Mouse (Mus musculus): ENCODE measurements around the gene Stx4a. TPM values are rescaled to one million over a fixed set of nuclear protein-coding genes. Genes with fewer than 3 reads are reported as not detected.
A peak's percentile ranks its signal among the peaks of the same experiment; 100 is the strongest.

Gene Stx4a
- polyA plus RNA-seq, 1 experiment from 2014 or later, result 22.2 TPM

GRCm38 (mm10) chr7:127875627-127876001, 51.5 kb downstream of the Stx4a start:
- WGBS, result under 1% methylated on average over 43 of the region's 43 CpGs
- peak; percentile 94 for ATAC-seq
- H3K4me3 ChIP-seq (replicated peaks; ENCODE audit: low read length), result peak overlapping the region; percentile 93
- H3K4me2 ChIP-seq (ENCODE audit: low read length), result peak overlapping the region; percentile 63
- H3K4me1 ChIP-seq (replicated peaks; ENCODE audit: control insufficient read depth, insufficient read depth, low read length), result peaks cover 27% of the 10 kb centered on the region
- no peaks in the 10 kb centered on the region for H3K27me3 ChIP-seq (replicated peaks; ENCODE audit: control insufficient read depth, insufficient read depth, low read length)
- H3K9me3 ChIP-seq (ENCODE audit: control insufficient read depth, low read length), result no peaks in the 10 kb centered on the region
- H3K27ac ChIP-seq (ENCODE audit: low read length), result peak overlapping the region; percentile 100
- peak overlapping the region; percentile 100 for H3K9ac ChIP-seq (replicated peaks; ENCODE audit: low read depth, low read length)
- peaks cover 18% of the 10 kb centered on the region for H3K36me3 ChIP-seq (ENCODE audit: control insufficient read depth, insufficient read depth)

- Histone ChIP-seq H3K36me3 (ENCODE audit: control insufficient read depth, insufficient read depth) (peaks cover 23% of the 10 kb centered on the region), H3K4me3 (replicated peaks; ENCODE audit: low read length) (peak within 1 kb of the TSS; percentile 93), H3K9me3 (ENCODE audit: control insufficient read depth, low read length) (no peaks in the 10 kb centered on the region), H3K4me2 (ENCODE audit: low read length) (peak within 1 kb of the TSS; percentile 70), H3K27ac (ENCODE audit: low read length) (peak within 1 kb of the TSS; percentile 100), H3K4me1 (replicated peaks; ENCODE audit: control insufficient read depth, insufficient read depth, low read length) (peaks cover 27% of the 10 kb centered on the region), H3K27me3 (replicated peaks; ENCODE audit: control insufficient read depth, insufficient read depth, low read length) (no peaks in the 10 kb centered on the region), H3K9ac (replicated peaks; ENCODE audit: low read depth, low read length) (peak within 1 kb of the TSS; percentile 100)
- under 1% methylated on average over 41 of the region's 41 CpGs for WGBS
- peak; percentile 89 for ATAC-seq
Observed at GRCm38 (mm10) chr7:127876041-127876466, 52.0 kb downstream of the Stx4a start, which contains the start of gene Zfp646. TSS of gene Zfp646 (plus strand) at chr7:127876221.

GRCm38 (mm10) chr7:127876467-127877348, 52.6 kb downstream of the Stx4a start, which contains the start of gene Zfp668:
TSS of gene Zfp668 (minus strand) at chr7:127876828.
- peak within 1 kb of the TSS; percentile 100 for H3K9ac ChIP-seq (replicated peaks; ENCODE audit: low read depth, low read length)
- under 1% methylated on average over 60 of the region's 60 CpGs for WGBS
- peak; percentile 64 for ATAC-seq
- H3K9me3 ChIP-seq (ENCODE audit: control insufficient read depth, low read length), result no peaks in the 10 kb centered on the region
- peak within 1 kb of the TSS; percentile 100 for H3K27ac ChIP-seq (ENCODE audit: low read length)
- H3K36me3 ChIP-seq (ENCODE audit: control insufficient read depth, insufficient read depth), result peaks cover 29% of the 10 kb centered on the region
- H3K27me3 ChIP-seq (replicated peaks; ENCODE audit: control insufficient read depth, insufficient read depth, low read length), result no peaks in the 10 kb centered on the region
- H3K4me2 ChIP-seq (ENCODE audit: low read length), result peak within 1 kb of the TSS; percentile 70
- H3K4me1 ChIP-seq (replicated peaks; ENCODE audit: control insufficient read depth, insufficient read depth, low read length), result peaks cover 27% of the 10 kb centered on the region
- H3K4me3 ChIP-seq (replicated peaks; ENCODE audit: low read length), result peak within 1 kb of the TSS; percentile 93

GRCm38 (mm10) chr7:127879301-127879700, 55.2 kb downstream of the Stx4a start:
- no peak overlapping the region for H3K9ac ChIP-seq (replicated peaks; ENCODE audit: low read depth, low read length)
- no peak overlapping the region for H3K4me2 ChIP-seq (ENCODE audit: low read length)
- no peaks in the 10 kb centered on the region for H3K27me3 ChIP-seq (replicated peaks; ENCODE audit: control insufficient read depth, insufficient read depth, low read length)
- no peak for ATAC-seq
- no peak overlapping the region for H3K4me3 ChIP-seq (replicated peaks; ENCODE audit: low read length)
- H3K27ac ChIP-seq (ENCODE audit: low read length), result no peak overlapping the region
- no peaks in the 10 kb centered on the region for H3K9me3 ChIP-seq (ENCODE audit: control insufficient read depth, low read length)
- WGBS, result 98% methylated on average over 9 of the region's 9 CpGs
- peaks cover 21% of the 10 kb centered on the region for H3K4me1 ChIP-seq (replicated peaks; ENCODE audit: control insufficient read depth, insufficient read depth, low read length)
- peaks cover 39% of the 10 kb centered on the region for H3K36me3 ChIP-seq (ENCODE audit: control insufficient read depth, insufficient read depth)

GRCm38 (mm10) chr7:127880431-127880830, 56.3 kb downstream of the Stx4a start:
- Histone ChIP-seq H3K9ac (replicated peaks; ENCODE audit: low read depth, low read length) (no peak overlapping the region), H3K4me3 (replicated peaks; ENCODE audit: low read length) (no peak overlapping the region), H3K27me3 (replicated peaks; ENCODE audit: control insufficient read depth, insufficient read depth, low read length) (no peaks in the 10 kb centered on the region), H3K36me3 (ENCODE audit: control insufficient read depth, insufficient read depth) (peaks cover 39% of the 10 kb centered on the region), H3K27ac (ENCODE audit: low read length) (no peak overlapping the region), H3K4me1 (replicated peaks; ENCODE audit: control insufficient read depth, insufficient read depth, low read length) (peaks cover 25% of the 10 kb centered on the region), H3K9me3 (ENCODE audit: control insufficient read depth, low read length) (no peaks in the 10 kb centered on the region), H3K4me2 (ENCODE audit: low read length) (no peak overlapping the region)
- no peak for ATAC-seq
- WGBS, result 87% methylated on average over 12 of the region's 12 CpGs

GRCm38 (mm10) chr7:127885951-127886350, 61.9 kb downstream of the Stx4a start:
- Histone ChIP-seq H3K4me1 (replicated peaks; ENCODE audit: control insufficient read depth, insufficient read depth, low read length) (peaks cover 19% of the 10 kb centered on the region), H3K4me3 (replicated peaks; ENCODE audit: low read length) (no peak overlapping the region), H3K4me2 (ENCODE audit: low read length) (no peak overlapping the region), H3K9ac (replicated peaks; ENCODE audit: low read depth, low read length) (no peak overlapping the region), H3K27me3 (replicated peaks; ENCODE audit: control insufficient read depth, insufficient read depth, low read length) (no peaks in the 10 kb centered on the region), H3K9me3 (ENCODE audit: control insufficient read depth, low read length) (no peaks in the 10 kb centered on the region), H3K36me3 (ENCODE audit: control insufficient read depth, insufficient read depth) (peaks cover 41% of the 10 kb centered on the region), H3K27ac (ENCODE audit: low read length) (no peak overlapping the region)
- ATAC-seq, result no peak
- WGBS, result 74% methylated on average over 6 of the region's 6 CpGs

GRCm38 (mm10) chr7:127886551-127886950, 62.5 kb downstream of the Stx4a start:
- H3K27ac ChIP-seq (ENCODE audit: low read length), result no peak overlapping the region
- no peak overlapping the region for H3K4me2 ChIP-seq (ENCODE audit: low read length)
- no peak for ATAC-seq
- 94% methylated on average over 6 of the region's 6 CpGs for WGBS
- H3K36me3 ChIP-seq (ENCODE audit: control insufficient read depth, insufficient read depth), result peaks cover 35% of the 10 kb centered on the region
- no peaks in the 10 kb centered on the region for H3K27me3 ChIP-seq (replicated peaks; ENCODE audit: control insufficient read depth, insufficient read depth, low read length)
- no peak overlapping the region for H3K9ac ChIP-seq (replicated peaks; ENCODE audit: low read depth, low read length)
- no peaks in the 10 kb centered on the region for H3K9me3 ChIP-seq (ENCODE audit: control insufficient read depth, low read length)
- H3K4me1 ChIP-seq (replicated peaks; ENCODE audit: control insufficient read depth, insufficient read depth, low read length), result peaks cover 19% of the 10 kb centered on the region
- no peak overlapping the region for H3K4me3 ChIP-seq (replicated peaks; ENCODE audit: low read length)

- ATAC-seq, result no peak
- no peak overlapping the region for H3K9ac ChIP-seq (replicated peaks; ENCODE audit: low read depth, low read length)
- H3K36me3 ChIP-seq (ENCODE audit: control insufficient read depth, insufficient read depth), result peaks cover 33% of the 10 kb centered on the region
- peaks cover 19% of the 10 kb centered on the region for H3K4me1 ChIP-seq (replicated peaks; ENCODE audit: control insufficient read depth, insufficient read depth, low read length)
- H3K27me3 ChIP-seq (replicated peaks; ENCODE audit: control insufficient read depth, insufficient read depth, low read length), result no peaks in the 10 kb centered on the region
- no peak overlapping the region for H3K27ac ChIP-seq (ENCODE audit: low read length)
- H3K4me3 ChIP-seq (replicated peaks; ENCODE audit: low read length), result no peak overlapping the region
- no peak overlapping the region for H3K4me2 ChIP-seq (ENCODE audit: low read length)
- 88% methylated on average over 8 of the region's 8 CpGs for WGBS
- H3K9me3 ChIP-seq (ENCODE audit: control insufficient read depth, low read length), result no peaks in the 10 kb centered on the region
Observed at GRCm38 (mm10) chr7:127887191-127887590, 63.1 kb downstream of the Stx4a start.

GRCm38 (mm10) chr7:127887781-127888180, 63.7 kb downstream of the Stx4a start:
- H3K4me3 ChIP-seq (replicated peaks; ENCODE audit: low read length), result no peak overlapping the region
- no peak overlapping the region for H3K27ac ChIP-seq (ENCODE audit: low read length)
- no peaks in the 10 kb centered on the region for H3K27me3 ChIP-seq (replicated peaks; ENCODE audit: control insufficient read depth, insufficient read depth, low read length)
- H3K4me1 ChIP-seq (replicated peaks; ENCODE audit: control insufficient read depth, insufficient read depth, low read length), result peaks cover 19% of the 10 kb centered on the region
- H3K9ac ChIP-seq (replicated peaks; ENCODE audit: low read depth, low read length), result no peak overlapping the region
- no peak overlapping the region for H3K4me2 ChIP-seq (ENCODE audit: low read length)
- H3K9me3 ChIP-seq (ENCODE audit: control insufficient read depth, low read length), result no peaks in the 10 kb centered on the region
- no peak for ATAC-seq
- 81% methylated on average over 3 of the region's 3 CpGs for WGBS
- peaks cover 35% of the 10 kb centered on the region for H3K36me3 ChIP-seq (ENCODE audit: control insufficient read depth, insufficient read depth)

Data from forebrain, embryonic 16.5 days (tissue).